In the genomic region with DNA sequence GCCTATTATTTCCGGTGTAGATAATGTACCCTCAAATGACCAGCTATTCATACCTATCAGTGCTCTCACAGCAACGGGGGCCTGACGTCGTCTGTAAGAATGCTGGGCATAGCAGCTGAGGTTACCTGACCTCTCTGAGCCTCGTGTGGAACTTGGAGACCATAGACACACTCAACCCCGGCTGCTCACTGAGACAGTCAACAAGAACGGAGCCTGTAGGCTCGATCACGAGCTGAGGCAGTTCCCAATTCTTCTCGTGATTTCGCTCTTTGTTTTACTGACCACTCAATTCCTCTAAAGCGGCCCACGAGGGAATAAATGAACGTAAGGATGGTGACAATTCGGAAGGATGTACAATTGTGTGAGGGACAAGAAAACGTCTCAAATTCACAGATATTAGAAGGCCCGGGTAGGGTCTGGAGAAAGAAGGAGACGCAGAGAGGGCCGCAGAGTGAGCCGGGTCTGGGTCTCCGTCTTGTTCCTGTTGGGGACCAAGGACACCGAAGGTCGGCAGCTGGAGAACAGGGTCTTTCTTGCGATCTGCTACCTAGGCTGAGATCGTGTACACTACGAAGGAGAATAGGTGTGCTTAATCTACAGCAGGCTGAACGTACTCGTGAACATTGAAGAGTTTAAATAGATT, we compare ENCODE assay signal across 8 mouse cellular contexts. TPM values are rescaled to one million over a fixed set of nuclear protein-coding genes. Genes with fewer than 3 reads are reported as not detected.
DNase-seq lines count a peak whose midpoint lies in the region; ATAC-seq and TF ChIP-seq lines count a peak whose summit lies in the region.

No protein-coding gene starts in this region.

- peak; percentile 48 to 66 for DNase-seq in urinary bladder, adult 18-20 months (ENCODE audit: low spot score in 2 of 2)
- DNase-seq in urinary bladder, postnatal 10 days (ENCODE audit: low spot score) = no peak
- DNase-seq in heart, adult 18-20 months = peak; percentile 68 to 84
- peak; percentile 79 for DNase-seq in liver, adult 2 months (ENCODE audit: extremely low read depth, low read depth, low spot score)
- DNase-seq in midbrain, postnatal 0 days (ENCODE audit: low spot score) = peak; percentile 78

- no peaks in the 10 kb centered on the region for H3K27me3 ChIP-seq in embryonic facial prominence, embryonic 12.5 days
- no peaks in the 10 kb centered on the region for H3K27me3 ChIP-seq in kidney, embryonic 16.5 days (ENCODE audit: insufficient read depth, low read length)
- no peaks in the 10 kb centered on the region for H3K27me3 ChIP-seq in liver, adult 2 months (ENCODE audit: control insufficient read depth, insufficient read depth, low read length)
- no peaks in the 10 kb centered on the region for H3K27me3 ChIP-seq in midbrain, postnatal 0 days (ENCODE audit: insufficient read depth, low read length)
- H3K27me3 ChIP-seq in stomach, embryonic 14.5 days (ENCODE audit: control insufficient read depth, insufficient read depth, low read length) = no peaks in the 10 kb centered on the region

- TF ChIP-seq CTCF in liver, adult 2 months (IDR thresholded peaks at IDR 0.05; ENCODE audit: low read depth, low read length) = no peak
- TF ChIP-seq CTCF in midbrain, postnatal 0 days (IDR thresholded peaks at IDR 0.05) = no peak

- H3K36me3 ChIP-seq in embryonic facial prominence, embryonic 12.5 days = no peaks in the 10 kb centered on the region
- no peaks in the 10 kb centered on the region for H3K36me3 ChIP-seq in kidney, embryonic 16.5 days (ENCODE audit: insufficient read depth, low read length)
- no peaks in the 10 kb centered on the region for H3K36me3 ChIP-seq in liver, adult 2 months (ENCODE audit: control insufficient read depth, insufficient read depth, low read length)
- H3K36me3 ChIP-seq in midbrain, postnatal 0 days (ENCODE audit: insufficient read depth, low read length) = no peaks in the 10 kb centered on the region
- no peaks in the 10 kb centered on the region for H3K36me3 ChIP-seq in stomach, embryonic 14.5 days (ENCODE audit: control insufficient read depth, insufficient read depth, low read length)

- H3K9ac ChIP-seq in embryonic facial prominence, embryonic 12.5 days = peak overlapping the region; percentile 53
- peak overlapping the region; percentile 75 for H3K9ac ChIP-seq in kidney, embryonic 16.5 days (replicated peaks; ENCODE audit: low read length)
- peak overlapping the region; percentile 56 for H3K9ac ChIP-seq in liver, adult 2 months (ENCODE audit: low read depth, low read length)
- H3K9ac ChIP-seq in midbrain, postnatal 0 days (replicated peaks; ENCODE audit: low read length, poor library complexity, severe bottlenecking) = peak overlapping the region; percentile 72
- peak overlapping the region; percentile 64 for H3K9ac ChIP-seq in stomach, embryonic 14.5 days (replicated peaks; ENCODE audit: low read depth, low read length)

- WGBS in embryonic facial prominence, embryonic 12.5 days = under 1% methylated on average over 28 of the region's 28 CpGs
- WGBS in kidney, embryonic 16.5 days = under 1% methylated on average over 28 of the region's 28 CpGs
- under 1% methylated on average over 28 of the region's 28 CpGs for WGBS in liver, adult 2 months
- WGBS in midbrain, postnatal 0 days = under 1% methylated on average over 28 of the region's 28 CpGs
- 0% methylated on average over 28 of the region's 28 CpGs for WGBS in stomach, embryonic 14.5 days

- H3K9me3 ChIP-seq in embryonic facial prominence, embryonic 12.5 days = no peaks in the 10 kb centered on the region
- no peaks in the 10 kb centered on the region for H3K9me3 ChIP-seq in kidney, embryonic 16.5 days (ENCODE audit: low read length)
- no peaks in the 10 kb centered on the region for H3K9me3 ChIP-seq in midbrain, postnatal 0 days (ENCODE audit: low read length)
- no peaks in the 10 kb centered on the region for H3K9me3 ChIP-seq in stomach, embryonic 14.5 days (ENCODE audit: control insufficient read depth, low read depth, low read length)

- no peak for TF ChIP-seq POLR2A in liver, adult 2 months (IDR thresholded peaks at IDR 0.05; ENCODE audit: extremely low read depth, insufficient read depth, low read length)

- peak overlapping the region; percentile 56 for H3K4me3 ChIP-seq in embryonic facial prominence, embryonic 12.5 days
- peak overlapping the region; percentile 78 for H3K4me3 ChIP-seq in kidney, embryonic 16.5 days (ENCODE audit: low read length)
- H3K4me3 ChIP-seq in liver, adult 2 months (ENCODE audit: insufficient read depth, low read depth, low read length) = peak overlapping the region; percentile 49
- H3K4me3 ChIP-seq in midbrain, postnatal 0 days (ENCODE audit: low read depth, low read length) = peak overlapping the region; percentile 47
- peak overlapping the region; percentile 62 for H3K4me3 ChIP-seq in stomach, embryonic 14.5 days (ENCODE audit: low read depth, low read length)

- no peaks in the 10 kb centered on the region for H3K79me2 ChIP-seq in liver, adult 2 months (ENCODE audit: control insufficient read depth, insufficient read depth, low read length)

- H3K4me2 ChIP-seq in embryonic facial prominence, embryonic 12.5 days (replicated peaks) = peak overlapping the region; percentile 63
- peak overlapping the region; percentile 67 for H3K4me2 ChIP-seq in kidney, embryonic 16.5 days (replicated peaks; ENCODE audit: low read depth, low read length)
- H3K4me2 ChIP-seq in midbrain, postnatal 0 days (ENCODE audit: low read depth, low read length, poor library complexity, severe bottlenecking) = peak overlapping the region; percentile 73
- H3K4me2 ChIP-seq in stomach, embryonic 14.5 days (replicated peaks; ENCODE audit: low read depth, low read length) = peak overlapping the region; percentile 85

- H3K27ac ChIP-seq in embryonic facial prominence, embryonic 12.5 days = peak overlapping the region; percentile 81
- peak overlapping the region; percentile 94 for H3K27ac ChIP-seq in kidney, embryonic 16.5 days (ENCODE audit: low read length)
- H3K27ac ChIP-seq in liver, adult 2 months (replicated peaks; ENCODE audit: insufficient read depth, low read depth, low read length) = peak overlapping the region; percentile 77
- peak overlapping the region; percentile 98 for H3K27ac ChIP-seq in midbrain, postnatal 0 days (ENCODE audit: low read depth, low read length)
- H3K27ac ChIP-seq in stomach, embryonic 14.5 days (ENCODE audit: low read length) = peak overlapping the region; percentile 84

- ATAC-seq in embryonic facial prominence, embryonic 12.5 days (ENCODE audit: insufficient number of reproducible peaks, insufficient read depth, low FRiP score, low TSS enrichment) = peak; percentile 52; the same call in 1 of the 2 replicates
- peak; percentile 21 for ATAC-seq in kidney, embryonic 16.5 days (ENCODE audit: low FRiP score, low TSS enrichment)
- ATAC-seq in midbrain, postnatal 0 days (ENCODE audit: low FRiP score) = no peak
- ATAC-seq in stomach, embryonic 14.5 days (ENCODE audit: insufficient number of reproducible peaks, insufficient read depth, low FRiP score, low read depth) = no peak; the same call in 1 of the 2 replicates

- peaks cover 12% of the 10 kb centered on the region for H3K4me1 ChIP-seq in embryonic facial prominence, embryonic 12.5 days
- peaks cover 20% of the 10 kb centered on the region for H3K4me1 ChIP-seq in kidney, embryonic 16.5 days (ENCODE audit: insufficient read depth, low read length)
- peaks cover 15% of the 10 kb centered on the region for H3K4me1 ChIP-seq in liver, adult 2 months (ENCODE audit: control insufficient read depth, insufficient read depth, low read length)
- H3K4me1 ChIP-seq in midbrain, postnatal 0 days (ENCODE audit: insufficient read depth, low read length) = peaks cover 8% of the 10 kb centered on the region; the same call in 1 of the 2 replicates
- H3K4me1 ChIP-seq in stomach, embryonic 14.5 days (ENCODE audit: control insufficient read depth, insufficient read depth, low read length) = peaks cover 15% of the 10 kb centered on the region

RNA-seq across cellular contexts. Expression of gene Ubc, which starts 15.0 kb away (rescaled TPM):
- 1,075 and 1,101 TPM in 2 replicates for polyA plus RNA-seq in embryonic facial prominence, embryonic 12.5 days (2016; fragmentation: Nextera tagmentation; extraction: Ambion mirVana)
- total RNA-seq in heart, adult 18-20 months (2021) = 1,000 to 10,000 TPM; 1,625 to 1,638 TPM
- polyA plus RNA-seq in kidney, embryonic 16.5 days (2015; fragmentation: Nextera tagmentation; extraction: Ambion mirVana) = 1,279 and 1,344 TPM in 2 replicates
- 634 and 1,049 TPM in 2 replicates for total RNA-seq in liver, adult 2 months (2014; rRNA removed)
- 990 and 1,297 TPM in 2 replicates for polyA plus RNA-seq in liver, adult 2 months (2012; rRNA removed)
- 915 and 958 TPM in 2 replicates for total RNA-seq in midbrain, postnatal 0 days (2014; rRNA removed)
- 1,268 and 1,306 TPM in 2 replicates for polyA plus RNA-seq in midbrain, postnatal 0 days (2015; fragmentation: Nextera tagmentation; extraction: Ambion mirVana)
- polyA plus RNA-seq in stomach, embryonic 14.5 days (2014; fragmentation: Nextera tagmentation; extraction: Ambion mirVana) = 1,055 and 1,113 TPM in 2 replicates

RNA-seq across cellular contexts. Expression of gene Gm10382, which starts 15.9 kb away (rescaled TPM):
- 0.31 TPM in 2 replicates for polyA plus RNA-seq in embryonic facial prominence, embryonic 12.5 days (2016; fragmentation: Nextera tagmentation; extraction: Ambion mirVana)
- under 1 TPM in 1 of 2 experiments, not detected in 1; 0.23 TPM for total RNA-seq in heart, adult 18-20 months (2021)
- polyA plus RNA-seq in kidney, embryonic 16.5 days (2015; fragmentation: Nextera tagmentation; extraction: Ambion mirVana) = 0.34 and 0.51 TPM in 2 replicates
- total RNA-seq in liver, adult 2 months (2014; rRNA removed) = 0.13 TPM in 1 of 2 replicates, not detected in the other
- polyA plus RNA-seq in liver, adult 2 months (2012; rRNA removed) = 0.16 and 0.24 TPM in 2 replicates
- not detected in 2 replicates for total RNA-seq in midbrain, postnatal 0 days (2014; rRNA removed)
- 0.67 and 0.83 TPM in 2 replicates for polyA plus RNA-seq in midbrain, postnatal 0 days (2015; fragmentation: Nextera tagmentation; extraction: Ambion mirVana)
- 0.20 and 0.35 TPM in 2 replicates for polyA plus RNA-seq in stomach, embryonic 14.5 days (2014; fragmentation: Nextera tagmentation; extraction: Ambion mirVana)

RNA-seq across cellular contexts. Expression of gene Dhx37, which starts 28.9 kb away (rescaled TPM):
- 17.0 and 17.7 TPM in 2 replicates for polyA plus RNA-seq in embryonic facial prominence, embryonic 12.5 days (2016; fragmentation: Nextera tagmentation; extraction: Ambion mirVana)
- total RNA-seq in heart, adult 18-20 months (2021) = 10 to 100 TPM; 13.4 to 14.1 TPM
- 10.4 and 14.2 TPM in 2 replicates for polyA plus RNA-seq in kidney, embryonic 16.5 days (2015; fragmentation: Nextera tagmentation; extraction: Ambion mirVana)
- total RNA-seq in liver, adult 2 months (2014; rRNA removed) = 3.8 and 5.6 TPM in 2 replicates
- polyA plus RNA-seq in liver, adult 2 months (2012; rRNA removed) = 12.0 and 14.0 TPM in 2 replicates
- total RNA-seq in midbrain, postnatal 0 days (2014; rRNA removed) = 17.8 and 32.9 TPM in 2 replicates
- polyA plus RNA-seq in midbrain, postnatal 0 days (2015; fragmentation: Nextera tagmentation; extraction: Ambion mirVana) = 10.9 TPM in 2 replicates
- 7.5 and 9.2 TPM in 2 replicates for polyA plus RNA-seq in stomach, embryonic 14.5 days (2014; fragmentation: Nextera tagmentation; extraction: Ambion mirVana)

RNA-seq across cellular contexts. Expression of gene Bri3bp, which starts 36.3 kb away (rescaled TPM):
- 39.4 and 42.2 TPM in 2 replicates for polyA plus RNA-seq in embryonic facial prominence, embryonic 12.5 days (2016; fragmentation: Nextera tagmentation; extraction: Ambion mirVana)
- total RNA-seq in heart, adult 18-20 months (2021) = 10 to 100 TPM; 50.9 to 54.5 TPM
- 44.4 and 46.1 TPM in 2 replicates for polyA plus RNA-seq in kidney, embryonic 16.5 days (2015; fragmentation: Nextera tagmentation; extraction: Ambion mirVana)
- total RNA-seq in liver, adult 2 months (2014; rRNA removed) = 7.7 and 8.8 TPM in 2 replicates
- 18.3 and 23.0 TPM in 2 replicates for polyA plus RNA-seq in liver, adult 2 months (2012; rRNA removed)
- 89.5 and 96.0 TPM in 2 replicates for total RNA-seq in midbrain, postnatal 0 days (2014; rRNA removed)
- 42.3 and 43.9 TPM in 2 replicates for polyA plus RNA-seq in midbrain, postnatal 0 days (2015; fragmentation: Nextera tagmentation; extraction: Ambion mirVana)
- 28.3 and 34.1 TPM in 2 replicates for polyA plus RNA-seq in stomach, embryonic 14.5 days (2014; fragmentation: Nextera tagmentation; extraction: Ambion mirVana)

Comparison
In these comparisons a context has a peak if more than half of its experiments do, and no peak if none do; other contexts are left out.
1. ATAC-seq: peak in embryonic facial prominence, embryonic 12.5 days (single experiment) and kidney, embryonic 16.5 days (single experiment); none in midbrain, postnatal 0 days (single experiment) and stomach, embryonic 14.5 days (single experiment).
2. Peak in every context shown above with its lines, with median percentiles within 50 percentile points of each other: H3K27ac ChIP-seq, H3K4me2 ChIP-seq, H3K4me3 ChIP-seq and H3K9ac ChIP-seq.